In genomic region chr6:49314821-49315220, GRCm38 (mm10) we compare ENCODE assay signal across 7 mouse cellular contexts. TPM values are rescaled to one million over a fixed set of nuclear protein-coding genes. Genes with fewer than 3 reads are reported as not detected.
DNase-seq lines count a peak whose midpoint lies in the region; ATAC-seq lines count a peak whose summit lies in the region.
"Not testable (repeated sequence)": the region's sequence is repeated elsewhere in the genome, so short reads cannot be mapped to it uniquely, and the experiment has no call there.

No protein-coding gene starts in this region.

- not testable (repeated sequence) for H3K4me3 ChIP-seq in midbrain, embryonic 11.5 days (ENCODE audit: low read depth, low read length)

- H3K27me3 ChIP-seq in midbrain, embryonic 11.5 days (ENCODE audit: control insufficient read depth, insufficient read depth, low read length), result not testable (repeated sequence)

- not testable (repeated sequence) for H3K27ac ChIP-seq in midbrain, embryonic 11.5 days (ENCODE audit: low read depth, low read length)

- WGBS in midbrain, embryonic 11.5 days, result 51% methylated on average over 3 of the region's 3 CpGs

- peak; percentile 40 for DNase-seq in ES-CJ7 (ENCODE audit: low read depth, low spot score)
- peak; percentile 46 for DNase-seq in ZHBTc4 (ENCODE audit: low read depth, low spot score)
- DNase-seq in heart, adult 11 months, result peak; percentile 87
- peak; percentile 18 to 23 for DNase-seq in heart, postnatal 10 days
- peak; percentile 40 for DNase-seq in lung, postnatal 25 days (ENCODE audit: low spot score)
- DNase-seq in midbrain, embryonic 11.5 days (ENCODE audit: low spot score, missing footprints), result peak; percentile 45
- DNase-seq in yolk sac, embryonic 10.5 days (ENCODE audit: low spot score), result peak; percentile 37

- not testable (repeated sequence) for H3K4me1 ChIP-seq in midbrain, embryonic 11.5 days (ENCODE audit: control insufficient read depth, insufficient read depth, low read length)

- intact Hi-C loops in heart, postnatal 10 days (cut with DNase I), result not testable (repeated sequence)

- H3K9ac ChIP-seq in midbrain, embryonic 11.5 days (ENCODE audit: low read length), result not testable (repeated sequence)

- ATAC-seq in midbrain, embryonic 11.5 days (ENCODE audit: low FRiP score), result not testable (repeated sequence)

- not testable (repeated sequence) for H3K36me3 ChIP-seq in midbrain, embryonic 11.5 days (ENCODE audit: control insufficient read depth, insufficient read depth, low read length)

- H3K4me2 ChIP-seq in midbrain, embryonic 11.5 days, result not testable (repeated sequence)

- not testable (repeated sequence) for H3K9me3 ChIP-seq in midbrain, embryonic 11.5 days (ENCODE audit: control insufficient read depth, low read length)

RNA-seq across cellular contexts. Expression of gene Ccdc126, which starts 4.3 kb away (rescaled TPM):
- total RNA-seq in heart, postnatal 10 days (2021), result 1 to 10 TPM; 4.4 to 5.4 TPM
- 6.4 and 7.6 TPM in 2 replicates for polyA plus RNA-seq in midbrain, embryonic 11.5 days (2014; fragmentation: Nextera tagmentation; extraction: Ambion mirVana)

RNA-seq across cellular contexts. Expression of gene Tra2a, which starts 51.0 kb away (rescaled TPM):
- total RNA-seq in heart, postnatal 10 days (2021), result 10 to 100 TPM; 28.1 to 36.9 TPM
- 57.6 and 61.2 TPM in 2 replicates for polyA plus RNA-seq in midbrain, embryonic 11.5 days (2014; fragmentation: Nextera tagmentation; extraction: Ambion mirVana)

RNA-seq across cellular contexts. Expression of gene Fam221a, which starts 52.7 kb away (rescaled TPM):
- total RNA-seq in heart, postnatal 10 days (2021), result 1 to 10 TPM; 1.7 to 2.0 TPM
- 5.0 and 6.0 TPM in 2 replicates for polyA plus RNA-seq in midbrain, embryonic 11.5 days (2014; fragmentation: Nextera tagmentation; extraction: Ambion mirVana)

Comparison
In these comparisons a context has a peak if more than half of its experiments do, and no peak if none do; other contexts are left out.
1. DNase-seq: peak in every context shown above with its lines; median percentile 87 in heart, adult 11 months; 46 in ZHBTc4; 45 in midbrain, embryonic 11.5 days; 40 in ES-CJ7; 40 in lung, postnatal 25 days; 37 in yolk sac, embryonic 10.5 days; 20 in heart, postnatal 10 days.